Mouse (Mus musculus): ENCODE results near the gene Hmgb3.

Hmgb3 gene

DNA sequence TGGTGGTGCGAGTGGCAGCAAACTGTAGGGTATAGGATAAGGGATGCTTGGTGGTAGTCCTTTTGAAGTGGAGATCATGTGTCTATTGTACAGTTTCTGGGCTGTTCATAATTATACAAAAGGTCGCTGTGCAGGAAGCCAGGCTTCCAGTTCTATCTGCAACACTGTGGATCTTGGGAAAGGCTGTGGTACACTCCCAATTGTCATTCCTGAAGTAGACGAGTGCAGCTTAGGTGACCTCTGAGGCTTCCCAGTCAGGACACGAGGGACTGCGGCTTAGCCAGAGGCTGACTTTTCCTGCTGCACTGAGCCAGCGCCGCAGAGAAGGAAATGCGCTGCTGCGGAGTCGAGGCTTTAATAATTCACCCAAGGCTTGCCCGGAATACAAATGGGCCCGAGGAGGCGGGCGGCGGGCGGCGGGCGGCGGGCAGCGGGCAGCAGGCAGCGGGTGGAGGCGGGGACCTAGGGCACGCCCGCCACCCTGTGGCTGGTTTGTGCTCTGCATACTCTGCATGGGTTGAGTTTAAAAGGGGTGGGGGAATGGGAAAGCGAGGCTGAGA, 45.4 kb downstream of the Hmgb3 start:
- DNase-seq: peak; percentile 82
